Mouse (Mus musculus) embryo, embryonic 11.5 days (tissue): ENCODE results near the gene Bcam.

Source experiments
- DNase-seq: peaks from one replicate; pipeline ENCODE4 v3.0.0-alpha.2; 2012; ENCODE audit warnings: low read depth, low spot score

The Bcam gene

DNA sequence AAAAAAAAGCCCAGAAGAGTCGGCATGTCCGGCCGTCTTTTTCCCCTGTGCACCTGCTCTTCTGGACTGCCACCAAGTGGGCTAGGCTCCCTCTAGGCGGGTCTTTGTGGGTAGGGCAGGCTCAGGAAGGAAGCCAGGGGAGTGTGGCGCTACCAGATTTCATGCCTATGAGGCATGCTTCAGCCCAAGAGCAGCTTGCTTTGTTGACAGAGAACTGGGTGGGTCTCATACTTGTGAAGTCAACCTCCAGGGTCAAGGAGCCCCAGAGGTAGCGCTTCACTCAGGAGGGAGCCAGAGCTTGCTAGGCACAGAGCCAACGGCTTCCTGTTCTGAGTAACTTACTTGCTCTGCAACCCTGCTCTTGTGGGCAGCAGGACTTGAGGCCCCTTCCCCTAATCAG, 17.2 kb downstream of the Bcam start:
- no peak for DNase-seq

DNA sequence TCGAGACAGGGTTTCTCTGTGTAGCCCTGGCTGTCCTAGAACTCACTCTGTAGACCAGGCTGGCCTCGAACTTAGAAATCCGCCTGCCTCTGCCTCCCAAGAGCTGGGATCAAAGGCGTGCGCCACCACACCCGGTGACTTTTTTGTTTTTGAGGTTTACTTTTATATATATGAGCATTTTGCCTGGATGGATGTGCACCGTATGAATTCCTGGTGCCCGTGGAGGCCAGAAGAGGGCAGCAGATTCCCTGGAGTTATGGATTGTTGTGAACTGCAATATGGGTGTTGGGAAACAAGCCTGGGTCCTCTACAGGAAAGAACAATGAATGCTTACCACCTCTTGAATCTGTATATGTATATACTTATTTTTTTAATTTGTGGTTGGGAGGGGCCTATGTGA, 18.2 kb downstream of the Bcam start:
- DNase-seq = no peak

DNA sequence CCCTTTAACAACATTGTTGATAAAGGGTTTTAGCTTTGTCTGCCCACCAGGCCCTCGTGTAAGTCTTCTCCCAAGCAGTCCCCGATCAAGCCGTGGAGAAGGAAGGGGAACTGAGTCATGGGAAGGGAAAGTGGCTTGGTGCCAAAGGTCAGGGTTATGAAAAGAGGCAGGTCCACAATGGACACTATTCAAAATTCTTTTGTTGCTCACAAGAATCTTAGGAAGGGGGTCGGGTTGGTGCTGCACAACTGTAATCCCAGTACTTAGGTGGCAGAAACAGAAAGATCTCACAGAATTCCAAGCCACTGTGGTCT, 19.8 kb downstream of the Bcam start:
- no peak for DNase-seq

- DNase-seq = peak; percentile 80
Observed at GRCm38 (mm10) chr7:19750217-19751069, 20.4 kb downstream of the Bcam start, which contains the start of gene Nectin2. Nectin2 (minus strand) TSS chr7:19750483.

- peak; percentile 96 for DNase-seq
Observed at GRCm38 (mm10) chr7:19749389-19750216, 21.2 kb downstream of the Bcam start.

GRCm38 (mm10) chr7:19748219-19749195, 22.3 kb downstream of the Bcam start:
- DNase-seq = no peak

- no peak for DNase-seq
Observed at GRCm38 (mm10) chr7:19747420-19748218, 23.2 kb downstream of the Bcam start.

GRCm38 (mm10) chr7:19746426-19747201, 24.2 kb downstream of the Bcam start:
- no peak for DNase-seq

DNA sequence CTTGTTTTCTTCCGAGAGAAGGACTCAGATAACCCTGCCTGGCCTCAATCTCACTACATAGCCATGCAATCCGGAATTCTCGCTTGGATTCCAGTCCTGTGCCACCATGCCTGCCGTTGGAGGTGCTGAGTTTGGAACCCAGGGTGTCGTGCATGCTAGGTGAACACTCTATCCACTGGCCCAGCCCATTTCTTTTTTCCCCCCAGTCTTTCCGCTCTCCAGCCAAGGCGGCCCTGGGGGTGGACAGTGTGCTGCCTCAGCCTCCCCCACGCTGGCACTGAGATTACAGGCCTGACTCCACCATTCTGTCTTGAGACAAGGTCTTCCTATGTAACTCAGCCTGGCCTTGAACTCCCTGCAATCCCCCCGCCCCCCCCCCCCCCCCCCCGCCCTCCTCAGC, 24.8 kb downstream of the Bcam start:
- no peak for DNase-seq

GRCm38 (mm10) chr7:19744590-19745385, 26.0 kb downstream of the Bcam start:
- DNase-seq = no peak

DNA sequence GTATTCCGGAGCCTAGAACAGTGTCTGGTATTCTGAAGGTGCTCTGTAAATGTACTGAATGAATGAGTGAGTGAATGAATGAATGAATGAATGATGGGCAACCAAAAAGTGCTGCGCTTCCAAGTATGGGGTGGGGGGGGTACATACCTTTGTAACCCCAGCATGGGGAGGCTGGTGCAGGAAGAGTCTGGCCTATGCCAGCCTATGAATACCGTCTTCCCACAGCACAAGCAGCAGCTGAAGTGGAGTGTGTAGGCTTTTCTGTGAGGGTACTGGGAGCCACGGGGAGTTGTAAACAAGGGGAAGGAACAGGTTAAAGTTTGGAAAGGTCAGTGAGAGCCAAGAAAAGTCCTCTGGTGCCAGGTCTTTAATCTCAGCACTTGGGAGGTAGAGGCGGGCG, 27.0 kb downstream of the Bcam start:
- no peak for DNase-seq

- no peak for DNase-seq
Observed at GRCm38 (mm10) chr7:19742468-19742867, 28.3 kb downstream of the Bcam start.

DNA sequence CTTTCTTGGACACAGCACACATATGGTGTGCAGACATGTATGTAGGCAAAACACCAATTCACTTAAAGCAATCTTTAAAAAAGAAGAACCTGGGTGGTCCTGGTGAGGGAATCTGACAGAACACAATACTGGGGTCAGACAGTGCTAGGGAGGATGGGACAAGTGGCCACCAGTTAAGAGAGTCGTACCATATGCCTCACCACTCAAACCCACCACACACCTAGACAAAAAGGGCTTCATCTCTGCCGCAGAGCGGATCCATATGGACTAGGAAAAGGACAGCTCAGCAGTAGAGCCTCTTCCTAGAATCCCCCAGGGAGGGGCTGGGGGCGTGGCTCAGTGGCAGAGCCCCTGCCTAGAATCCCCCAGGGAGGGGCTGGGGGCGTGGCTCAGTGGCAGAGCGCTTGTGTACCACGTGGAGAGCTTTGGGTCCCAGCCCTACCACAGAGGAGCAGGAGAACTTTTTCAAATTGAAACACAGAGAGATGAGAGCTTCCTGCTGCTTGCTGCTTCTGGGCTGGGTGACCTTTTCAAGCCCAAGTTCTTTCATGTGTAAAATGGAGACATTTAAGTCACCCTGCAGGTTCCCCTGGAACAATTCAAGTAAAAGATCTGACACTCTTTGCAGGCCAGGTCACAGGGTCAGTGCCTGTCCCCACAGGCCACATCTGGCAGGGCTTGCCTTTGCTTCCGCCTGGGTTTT, 29.3 kb downstream of the Bcam start:
- DNase-seq = no peak

DNA sequence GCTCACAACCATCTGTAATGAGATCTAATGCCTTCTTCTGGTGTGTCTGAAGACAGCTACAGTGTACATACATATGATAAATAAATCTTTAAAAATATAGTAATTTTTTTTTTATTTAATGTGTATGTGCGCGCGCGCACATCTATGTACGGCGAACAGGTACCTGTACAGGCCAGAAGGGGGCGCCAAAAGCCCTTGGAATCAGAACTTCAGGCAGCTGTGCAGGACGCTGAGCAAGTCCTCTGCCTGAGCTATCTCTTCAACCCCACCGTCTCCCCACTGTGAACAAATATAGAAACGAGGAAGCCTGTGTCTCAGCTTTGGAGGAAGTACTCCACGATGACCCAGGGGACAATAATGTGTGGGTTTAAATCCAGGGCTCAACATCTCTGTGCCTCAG, 30.5 kb downstream of the Bcam start:
- no peak for DNase-seq

- no peak for DNase-seq
Observed at GRCm38 (mm10) chr7:19738771-19739170, 32.0 kb downstream of the Bcam start.

GRCm38 (mm10) chr7:19736389-19737057, 34.3 kb downstream of the Bcam start:
- no peak for DNase-seq

DNA sequence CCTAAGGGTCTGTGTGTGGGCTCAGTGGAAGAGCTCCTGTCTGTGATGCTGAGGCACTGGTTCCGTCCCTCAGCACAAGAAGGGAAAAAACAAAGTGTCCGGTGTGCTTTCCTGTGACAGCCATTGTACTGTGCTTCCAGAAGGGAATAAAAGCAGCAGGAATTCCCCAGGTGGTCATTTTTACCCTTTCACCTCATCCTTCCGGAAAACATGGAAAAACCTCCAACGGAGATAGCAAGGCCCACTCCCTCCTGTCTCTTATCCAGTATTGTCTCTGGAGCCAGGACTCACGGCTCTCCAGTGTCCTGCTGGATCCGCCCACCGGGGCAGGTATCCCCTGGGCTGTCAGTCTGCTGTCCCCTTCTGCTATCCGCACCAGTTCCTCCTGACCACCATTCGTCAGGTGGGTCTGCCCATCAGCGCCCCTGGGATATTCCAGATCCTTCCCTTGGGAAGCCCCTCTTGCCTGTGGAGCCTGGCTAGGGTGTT, 36.6 kb downstream of the Bcam start:
- DNase-seq = no peak

DNA sequence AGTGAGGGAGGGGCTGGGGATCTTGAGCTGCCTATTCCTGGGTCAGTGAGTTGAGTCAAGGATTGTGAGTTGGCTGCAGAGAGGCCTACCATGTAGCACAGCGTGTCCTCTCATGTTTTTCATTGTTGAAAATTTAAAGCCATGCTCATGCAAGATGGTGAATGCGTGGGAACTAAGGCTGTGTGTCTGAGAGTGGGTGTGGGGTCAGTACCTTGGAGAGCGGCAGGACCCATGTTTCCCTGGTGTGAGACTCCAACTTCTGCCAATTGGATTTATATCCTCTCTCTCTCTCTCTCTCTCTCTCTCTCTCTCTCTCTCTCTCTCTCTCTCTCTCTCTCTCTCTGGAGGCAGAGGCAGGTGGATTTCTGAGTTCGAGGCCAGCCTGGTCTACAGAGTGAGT, 44.3 kb downstream of the Bcam start:
- no peak for DNase-seq
